Mouse (Mus musculus) lung, embryonic 16.5 days (tissue): ENCODE results near the gene Hdac7. TPM values are rescaled to one million over a fixed set of nuclear protein-coding genes. Genes with fewer than 3 reads are reported as not detected.
A peak's percentile ranks its signal among the peaks of the same experiment; 100 is the strongest.

Source experiments
- ATAC-seq: fragments of 200-750 bp; cut with Nextera tagmentation; 2 replicates; pipeline ENCODE4 v1.8.0; 2017; ENCODE audit warnings: low read depth, mild to moderate bottlenecking, moderate library complexity
- H3K27ac ChIP-seq: fragments of 300-500 bp; sonication (generic); 2 replicates; pipeline ENCODE4 v1.5.1; 2014; ENCODE audit warnings: mild to moderate bottlenecking, control low read depth, low read length
- H3K27me3 ChIP-seq: fragments of 300-500 bp; sonication (generic); 2 replicates; pipeline ENCODE4 v1.6.1; 2014; ENCODE audit warnings: low read depth, low read length, mixed read lengths; ENCODE audit not compliant: control insufficient read depth, insufficient read depth
- H3K36me3 ChIP-seq: fragments of 300-500 bp; sonication (generic); 2 replicates; pipeline ENCODE4 v1.6.1; 2014; ENCODE audit warnings: low read length; ENCODE audit not compliant: control insufficient read depth, insufficient read depth
- H3K4me1 ChIP-seq: fragments of 300-500 bp; sonication (generic); replicated peaks from 2 replicates; pipeline ENCODE4 v1.6.1; 2014; ENCODE audit warnings: low read length, mixed read lengths; ENCODE audit not compliant: control insufficient read depth, insufficient read depth
- H3K4me2 ChIP-seq: fragments of 300-500 bp; sonication (generic); 2 replicates; pipeline ENCODE4 v1.6.1; 2014; ENCODE audit warnings: low read depth, low read length, control low read depth
- H3K4me3 ChIP-seq: fragments of 300-500 bp; sonication (generic); 2 replicates; pipeline ENCODE4 v1.5.1; 2014; ENCODE audit warnings: mild to moderate bottlenecking, low read length, control low read depth
- H3K9ac ChIP-seq: fragments of 300-500 bp; sonication (generic); 2 replicates; pipeline ENCODE4 v1.6.1; 2014; ENCODE audit warnings: low read length, control low read depth
- H3K9me3 ChIP-seq: fragments of 300-500 bp; sonication (generic); 2 replicates; pipeline ENCODE4 v1.6.1; 2016; ENCODE audit warnings: low read length; ENCODE audit not compliant: control insufficient read depth
- WGBS: fragments of 180-500 bp; shearing (Covaris S2); extraction: QIAGEN DNeasy Blood & Tissue Kit; methylation state at CpG from one replicate; pipeline ENCODE4 v1.1.7; 2014; 5-methylcytosine and 5-hydroxymethylcytosine counted together
- polyA plus RNA-seq: library from polyadenylated mRNA; unstranded; fragments of >200 nt; fragmentation: Nextera tagmentation; extraction: Ambion mirVana; gene quantifications from 2 replicates; pipeline ENCODE4 v1.2.1, GENCODE M21; 2015

Hdac7 gene
- polyA plus RNA-seq, 1 experiment from 2014 or later = 44.2 TPM

GRCm38 (mm10) chr15:97839012-97839411 lies 5.3 kb downstream of the Hdac7 start:
- no peak overlapping the region for H3K4me2 ChIP-seq
- no peaks in the 10 kb centered on the region for H3K27me3 ChIP-seq
- no peak overlapping the region for H3K4me3 ChIP-seq
- peaks cover 48% of the 10 kb centered on the region for H3K4me1 ChIP-seq
- no peak overlapping the region for H3K9ac ChIP-seq
- ATAC-seq = no peak
- no peaks in the 10 kb centered on the region for H3K9me3 ChIP-seq
- H3K27ac ChIP-seq = peak overlapping the region; percentile 85; the same call in 1 of the 2 replicates
- 92% methylated on average over 2 of the region's 2 CpGs for WGBS
- H3K36me3 ChIP-seq = no peaks in the 10 kb centered on the region

DNA sequence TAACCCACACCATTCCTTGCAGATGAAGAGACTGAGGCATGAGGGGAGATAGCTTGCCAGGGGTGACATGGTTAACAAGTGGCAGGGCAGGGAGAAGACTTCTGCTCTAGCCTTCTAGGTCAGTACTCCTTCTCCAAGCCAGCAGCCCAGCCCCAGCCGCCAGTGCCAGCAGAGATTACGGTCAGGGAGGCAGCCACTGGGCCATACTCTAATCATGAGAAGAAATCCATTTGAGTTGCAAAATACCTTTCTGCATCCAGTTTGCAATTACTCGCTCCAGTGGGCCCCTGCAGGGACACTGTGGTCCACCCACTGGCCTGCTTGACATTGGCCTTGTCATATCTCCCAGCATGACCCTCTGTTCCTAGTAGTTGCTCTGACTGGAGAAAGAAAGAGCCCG lies 5.9 kb downstream of the Hdac7 start:
- Histone ChIP-seq H3K4me2 (no peak overlapping the region), H3K4me1 (peaks cover 48% of the 10 kb centered on the region), H3K4me3 (no peak overlapping the region), H3K27ac (peak overlapping the region; percentile 94), H3K9me3 (no peaks in the 10 kb centered on the region), H3K9ac (no peak overlapping the region), H3K27me3 (no peaks in the 10 kb centered on the region), H3K36me3 (no peaks in the 10 kb centered on the region)
- WGBS = 85% methylated on average over 4 of the region's 4 CpGs
- no peak for ATAC-seq

DNA sequence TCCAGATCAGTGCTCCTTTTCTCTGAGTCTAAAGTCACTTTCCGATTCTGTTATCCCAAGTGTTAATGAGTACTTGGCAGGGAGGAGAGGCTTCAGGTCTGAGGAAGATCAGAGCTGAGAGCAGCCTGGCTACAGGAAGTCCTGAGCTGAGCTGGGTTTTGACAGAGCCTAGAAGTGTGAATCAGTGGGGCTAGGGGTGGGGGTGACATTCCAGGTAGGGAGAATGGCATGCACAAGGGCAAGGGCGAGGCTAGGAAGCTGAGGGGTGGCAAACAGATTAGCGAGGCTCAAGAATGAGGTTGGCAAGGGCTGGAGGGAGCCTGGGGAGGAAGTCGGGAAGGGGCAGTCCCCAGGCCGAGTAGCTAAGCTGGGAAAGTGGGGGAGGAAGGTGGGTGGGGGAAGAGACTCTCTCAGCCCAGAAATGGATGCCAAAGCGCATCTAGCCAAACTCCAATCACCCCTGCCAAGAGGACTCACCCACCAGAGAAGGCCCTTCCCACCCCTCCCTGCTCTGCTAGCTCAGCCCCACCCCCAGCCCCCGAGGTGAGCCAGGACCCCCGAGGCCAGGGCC lies 6.7 kb downstream of the Hdac7 start:
- no peaks in the 10 kb centered on the region for H3K9me3 ChIP-seq
- peak; percentile 80 for ATAC-seq
- no peak overlapping the region; the same call in 1 of the 2 replicates for H3K4me2 ChIP-seq
- no peak overlapping the region for H3K4me3 ChIP-seq
- peak overlapping the region; percentile 94 for H3K27ac ChIP-seq
- no peaks in the 10 kb centered on the region for H3K27me3 ChIP-seq
- peaks cover 51% of the 10 kb centered on the region for H3K4me1 ChIP-seq
- no peaks in the 10 kb centered on the region for H3K36me3 ChIP-seq
- peak overlapping the region; percentile 47 for H3K9ac ChIP-seq
- WGBS = 2% methylated on average over 8 of the region's 8 CpGs

GRCm38 (mm10) chr15:97836894-97837247 lies 7.4 kb downstream of the Hdac7 start:
- no peak for ATAC-seq
- Histone ChIP-seq H3K9me3 (no peaks in the 10 kb centered on the region), H3K27ac (peak overlapping the region; percentile 94), H3K36me3 (no peaks in the 10 kb centered on the region), H3K4me3 (no peak overlapping the region), H3K27me3 (no peaks in the 10 kb centered on the region), H3K4me1 (peaks cover 57% of the 10 kb centered on the region), H3K4me2 (no peak overlapping the region), H3K9ac (no peak overlapping the region; the same call in 1 of the 2 replicates)
- WGBS = 30% methylated on average over 8 of the region's 8 CpGs

DNA sequence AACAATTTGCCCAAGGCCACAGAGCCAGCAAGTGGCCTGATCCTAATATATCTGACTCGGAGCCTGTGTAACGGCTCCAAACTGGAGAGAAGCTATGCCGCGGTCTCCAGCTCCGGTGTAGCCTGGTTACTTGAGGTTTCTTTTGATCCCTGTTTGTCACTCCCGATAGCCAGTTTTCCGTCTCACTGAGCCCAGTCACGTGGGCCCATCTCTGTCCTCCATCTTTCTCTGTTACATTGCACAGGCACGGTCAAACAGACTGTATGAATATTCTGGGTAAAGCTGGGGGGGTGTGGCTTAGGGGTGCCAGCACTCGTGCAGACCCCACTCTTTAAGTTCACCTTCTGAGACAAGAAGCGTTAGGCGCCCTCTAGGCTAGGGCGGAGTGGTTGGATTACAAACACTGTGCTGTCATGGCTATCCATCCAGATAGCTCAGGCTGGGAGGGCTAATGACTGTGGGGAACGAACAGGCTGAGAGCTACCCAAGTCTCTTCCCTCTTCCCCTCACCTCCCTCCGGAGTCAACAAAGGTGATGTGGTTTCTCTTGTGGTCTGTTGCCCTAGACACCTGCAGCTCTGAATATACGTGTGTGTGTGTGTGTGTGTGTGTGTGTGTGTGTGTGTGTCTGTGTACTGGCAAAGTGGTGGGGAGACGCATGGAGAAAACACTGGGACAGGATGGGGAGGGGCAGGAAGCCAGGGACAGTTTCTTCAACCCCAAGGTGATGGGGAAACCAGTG lies 8.0 kb downstream of the Hdac7 start:
- 47% methylated on average over 17 of the region's 17 CpGs for WGBS
- H3K27ac ChIP-seq = peak overlapping the region; percentile 94
- peaks cover 57% of the 10 kb centered on the region for H3K4me1 ChIP-seq

DNA sequence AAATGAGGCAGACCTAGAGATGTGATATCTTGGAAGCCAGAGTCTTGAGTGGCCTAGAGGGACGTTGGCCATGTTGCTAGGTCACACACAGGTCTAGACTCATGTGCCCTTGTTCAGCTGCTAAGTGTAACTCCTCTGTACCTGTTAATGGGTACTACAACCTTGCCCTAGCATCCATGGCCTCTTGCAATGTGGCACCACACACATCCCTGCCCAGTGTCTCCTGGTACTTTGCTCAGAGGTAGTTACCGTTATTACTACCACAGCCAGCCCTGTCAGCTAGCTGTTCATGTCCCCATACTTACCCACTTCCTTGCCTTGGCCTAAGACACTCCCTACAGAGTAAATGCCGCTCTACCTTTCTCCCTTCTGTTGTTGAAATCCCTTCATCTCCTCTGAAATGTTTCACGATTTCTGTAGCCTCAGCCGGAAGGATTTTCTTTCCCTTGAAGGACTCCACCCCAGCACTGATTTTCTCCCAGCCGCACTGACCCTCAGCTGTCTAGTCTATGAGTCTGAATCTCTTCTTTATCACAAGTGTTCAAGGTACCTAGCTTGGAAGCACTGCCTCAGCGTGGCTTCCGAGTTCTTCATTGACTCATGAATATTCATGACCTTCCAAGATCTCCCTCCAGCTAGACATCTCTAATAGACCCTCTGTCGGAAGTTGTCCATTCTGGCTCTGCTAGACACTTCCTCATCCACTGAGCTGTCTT lies 11.4 kb downstream of the Hdac7 start:
- Histone ChIP-seq H3K9me3 (no peaks in the 10 kb centered on the region), H3K4me1 (peaks cover 54% of the 10 kb centered on the region), H3K27ac (peak overlapping the region; percentile 97), H3K9ac (peak overlapping the region; percentile 42; the same call in 1 of the 2 replicates), H3K36me3 (no peaks in the 10 kb centered on the region), H3K27me3 (no peaks in the 10 kb centered on the region), H3K4me3 (no peak overlapping the region), H3K4me2 (no peak overlapping the region)
- ATAC-seq = no peak
- 67% methylated on average over 9 of the region's 9 CpGs for WGBS

More for the DNA sequence above, 8.0 kb downstream of the Hdac7 start:
- Histone ChIP-seq H3K4me3 (no peak overlapping the region), H3K36me3 (no peaks in the 10 kb centered on the region), H3K9me3 (no peaks in the 10 kb centered on the region), H3K27me3 (no peaks in the 10 kb centered on the region), H3K4me2 (no peak overlapping the region), H3K9ac (no peak overlapping the region)
- no peak for ATAC-seq

DNA sequence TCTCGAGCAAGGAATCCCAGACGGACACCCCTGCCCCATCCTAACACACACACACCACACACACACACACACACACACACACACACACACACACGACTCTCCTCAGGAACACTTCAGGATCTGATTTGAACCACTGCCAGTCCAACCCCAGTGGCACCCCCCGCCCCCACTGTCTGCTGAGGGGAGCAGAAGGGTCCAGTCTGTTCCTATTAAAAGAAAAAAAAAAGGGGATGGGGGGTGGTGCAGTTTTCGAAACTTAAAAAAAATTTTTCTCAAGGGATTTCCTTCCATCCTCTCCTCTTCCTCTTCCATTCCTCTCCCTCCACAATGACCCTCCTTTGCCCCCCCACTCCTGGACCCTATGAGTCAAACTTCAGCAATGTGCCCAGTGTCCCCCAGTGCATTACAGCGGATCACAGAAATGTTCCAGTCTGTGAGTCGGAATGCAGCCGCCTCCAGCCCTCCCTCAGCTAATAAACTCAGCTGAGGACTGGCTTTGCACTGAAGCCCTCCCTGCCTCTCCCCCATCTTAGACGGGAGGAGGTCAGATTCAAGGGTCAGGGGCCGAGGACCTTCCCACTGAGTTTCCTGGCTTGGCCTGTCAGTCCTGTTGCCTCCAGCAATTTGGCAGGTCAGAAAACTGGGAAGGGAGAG lies 12.2 kb downstream of the Hdac7 start:
- Histone ChIP-seq H3K4me2 (peak overlapping the region; percentile 69), H3K36me3 (no peaks in the 10 kb centered on the region), H3K27ac (peak overlapping the region; percentile 97), H3K4me3 (peak overlapping the region; percentile 82), H3K27me3 (no peaks in the 10 kb centered on the region), H3K9me3 (no peaks in the 10 kb centered on the region), H3K9ac (peak overlapping the region; percentile 97), H3K4me1 (peaks cover 45% of the 10 kb centered on the region)
- ATAC-seq = peak; percentile 34; the same call in 1 of the 2 replicates
- WGBS = 4% methylated on average over 10 of the region's 10 CpGs

DNA sequence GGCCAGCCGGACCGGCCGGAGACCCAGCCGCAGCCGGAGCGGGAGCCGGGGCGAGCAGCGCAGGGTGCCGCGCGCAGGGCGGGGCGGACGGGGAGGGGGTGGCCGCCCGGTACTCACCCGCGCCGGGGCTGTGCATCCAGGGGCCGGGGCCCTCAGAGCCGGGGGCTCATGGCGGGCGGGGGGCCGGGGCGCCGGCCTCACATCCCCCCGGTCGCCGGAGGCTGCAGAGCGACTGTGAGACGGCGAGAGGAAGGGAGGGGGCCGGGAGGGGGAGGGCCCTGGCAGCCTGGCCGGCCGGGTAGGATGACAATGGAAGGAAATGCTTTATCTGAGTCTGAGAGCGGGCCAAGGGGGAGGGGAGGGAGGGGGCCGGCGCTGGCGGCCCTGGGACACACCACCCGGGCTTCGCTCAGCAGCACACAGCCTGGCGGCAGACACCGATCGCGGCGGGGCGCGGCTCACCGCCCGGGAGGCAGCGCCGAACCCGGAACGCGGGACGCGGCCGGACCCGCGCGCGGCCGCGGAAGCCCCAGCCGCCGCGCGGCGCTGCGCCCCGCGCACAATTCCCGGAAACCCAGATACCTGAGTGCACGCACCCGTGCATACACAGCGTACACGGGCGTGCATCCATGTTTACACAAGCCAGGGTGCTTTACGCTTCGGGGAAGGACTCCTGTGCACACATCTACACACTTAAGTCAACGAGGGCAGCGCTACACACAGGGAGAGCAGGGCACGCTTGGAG lies 12.9 kb downstream of the Hdac7 start:
- Histone ChIP-seq H3K9me3 (no peaks in the 10 kb centered on the region), H3K4me1 (peaks cover 44% of the 10 kb centered on the region)
- peak; percentile 93 for ATAC-seq

More for the DNA sequence above, 12.9 kb downstream of the Hdac7 start:
- Histone ChIP-seq H3K9ac (peak overlapping the region; percentile 97), H3K36me3 (0 out of 2 replicates have a peak, but pooled peaks cover 2% of the 10 kb centered on the region), H3K4me3 (peak overlapping the region; percentile 82), H3K4me2 (peak overlapping the region; percentile 69), H3K27me3 (no peaks in the 10 kb centered on the region), H3K27ac (peak overlapping the region; percentile 97)
- 0% methylated on average over 50 of the region's 84 CpGs for WGBS
